Mouse (Mus musculus) lung, postnatal 0 days (tissue): ENCODE results near the gene Tbc1d12.

Source experiments
- CTCF ChIP-seq: IDR thresholded peaks from 2 replicates; pipeline ENCODE4 v1.5.1; 2016; ENCODE audit warnings: antibody characterized with exemption, mild to moderate bottlenecking
- EP300 ChIP-seq: IDR thresholded peaks from 2 replicates; pipeline ENCODE4 v1.6.1; 2016; ENCODE audit warnings: antibody characterized with exemption, mild to moderate bottlenecking, control low read depth

- no peak for TF ChIP-seq EP300
- TF ChIP-seq CTCF: no peak
Measured at GRCm38 (mm10) chr19:38913786-38914185, 77.4 kb downstream of the Tbc1d12 start.
